Mouse (Mus musculus) Patski (cell line): ENCODE measurements at regions not wholly inside any gene's neighbourhood (a gene's known extent, or its start where the extent isn't known, plus 50 kb on each side); places are given as distances from the start of the nearest gene placed in this dataset.

Experiments
- ATAC-seq: fragments of 100-300 bp; one replicate; pipeline ENCODE4 v1.8.0; 2021
- CTCF ChIA-PET: fragments of 350-600 bp; sonication (Branson Sonifier 250); formaldehyde crosslinking; loops from one replicate; lab custom pipeline; 2022; ENCODE audit warnings: inconsistent platforms; lab: Charles Lee
- POLR2A ChIA-PET: fragments of 350-600 bp; sonication (Branson Sonifier 250); formaldehyde crosslinking; loops from one replicate; lab custom pipeline; 2022; ENCODE audit warnings: antibody characterized with exemption, inconsistent platforms; lab: Charles Lee
- DNase-seq: peaks from one replicate; pipeline ENCODE4 v3.0.0-alpha.2; 2011; ENCODE audit warnings: low read depth, low spot score
- H3K27me3 ChIP-seq: fragments of 371-371 bp; one replicate; pipeline ENCODE4 v1.5.1; 2021
- CTCF ChIP-seq: fragments of 100-300 bp; IDR thresholded peaks from one replicate; pipeline ENCODE4 v1.5.1; 2021
- in situ Hi-C: fragments of 300-500 bp; cut with MboI; formaldehyde crosslinking; loops from 3 replicates; pipeline ENCODE4 v1.11.1; 2018; ENCODE audit warnings: low pct_unique_long_range_greater_than_20kb, mixed read lengths

- POLR2A ChIA-PET: no interaction called here
These were observed 73.1 kb downstream of the Olfr444 start for GRCm38 (mm10) chr6:43021967-43022366.

More at GRCm38 (mm10) chr6:43021967-43022366, 73.1 kb downstream of the Olfr444 start:
- in situ Hi-C loops: no loop called here
- H3K27me3 ChIP-seq: no peaks in the 10 kb centered on the region
- TF ChIP-seq CTCF: peak; percentile 64
- CTCF ChIA-PET: interaction anchor here (0.8 to 1.0 kb wide), 2 partner anchors 14 to 274 kb away, joined by 3 read pairs; no protein-coding TSS in a partner anchor
- ATAC-seq (no peak), DNase-seq (no peak)
